ENCODE assay signal across 8 mouse cellular contexts in the genomic region with DNA sequence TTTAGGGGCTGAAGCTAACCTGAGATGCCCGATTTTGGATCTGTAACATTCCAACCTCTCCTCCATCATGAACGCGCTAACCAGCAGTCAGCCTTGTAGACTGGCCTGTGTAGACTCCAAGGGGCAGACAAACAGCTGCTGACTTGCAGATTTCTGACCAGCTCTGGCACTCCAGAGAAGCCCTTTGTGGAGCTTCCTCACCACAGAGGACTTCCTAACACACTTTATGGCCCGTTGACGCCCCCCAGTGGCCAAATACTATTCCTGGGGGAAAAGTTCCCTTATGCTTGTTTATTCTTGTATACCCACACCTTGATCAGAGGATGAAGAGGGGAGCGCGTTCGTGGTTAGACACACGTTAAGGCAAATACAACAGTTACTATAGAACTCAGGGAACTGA. TPM values are rescaled to one million over a fixed set of nuclear protein-coding genes. Genes with fewer than 3 reads are reported as not detected.
DNase-seq lines count a peak whose midpoint lies in the region; ATAC-seq and TF ChIP-seq lines count a peak whose summit lies in the region.

No protein-coding gene starts in this region.

- H3K36me3 ChIP-seq in midbrain, embryonic 14.5 days (ENCODE audit: control insufficient read depth, insufficient read depth, low read length): no peaks in the 10 kb centered on the region
- no peaks in the 10 kb centered on the region for H3K36me3 ChIP-seq in midbrain, embryonic 15.5 days (replicated peaks)
- H3K36me3 ChIP-seq in liver, embryonic 12.5 days: no peaks in the 10 kb centered on the region
- H3K36me3 ChIP-seq in forebrain, embryonic 12.5 days (replicated peaks): no peaks in the 10 kb centered on the region

- H3K27ac ChIP-seq in midbrain, embryonic 14.5 days (replicated peaks; ENCODE audit: low read depth, low read length): no peak overlapping the region
- H3K27ac ChIP-seq in midbrain, embryonic 15.5 days: no peak overlapping the region
- no peak overlapping the region for H3K27ac ChIP-seq in liver, embryonic 12.5 days
- no peak overlapping the region for H3K27ac ChIP-seq in forebrain, embryonic 12.5 days

- ATAC-seq in midbrain, embryonic 14.5 days (ENCODE audit: low FRiP score, low TSS enrichment): no peak
- ATAC-seq in midbrain, embryonic 15.5 days (replicated peaks): no peak
- ATAC-seq in Patski: peak; percentile 25
- peak; percentile 69; the same call in 1 of the 2 replicates for ATAC-seq in liver, embryonic 12.5 days
- no peak for ATAC-seq in forebrain, embryonic 12.5 days (ENCODE audit: low FRiP score)

- CTCF ChIA-PET in Patski (lab: Charles Lee): interaction anchor here (0.7 to 4.3 kb wide), 12 partner anchors 12 to 266 kb away, joined by 3 to 35 read pairs (median 3); no protein-coding TSS in a partner anchor

- no peak overlapping the region for H3K4me2 ChIP-seq in midbrain, embryonic 14.5 days (ENCODE audit: low read length)
- H3K4me2 ChIP-seq in midbrain, embryonic 15.5 days: no peak overlapping the region
- peak overlapping the region; percentile 21 for H3K4me2 ChIP-seq in liver, embryonic 12.5 days
- H3K4me2 ChIP-seq in forebrain, embryonic 12.5 days: no peak overlapping the region

- POLR2A ChIA-PET in Patski (lab: Charles Lee): no interaction called here

- no peak overlapping the region for H3K9ac ChIP-seq in midbrain, embryonic 14.5 days (replicated peaks; ENCODE audit: low read length)
- no peak overlapping the region for H3K9ac ChIP-seq in midbrain, embryonic 15.5 days
- H3K9ac ChIP-seq in liver, embryonic 12.5 days: no peak overlapping the region
- H3K9ac ChIP-seq in forebrain, embryonic 12.5 days: no peak overlapping the region

- TF ChIP-seq CTCF in Patski (IDR thresholded peaks at IDR 0.05): peak; percentile 79

- in situ Hi-C loops in Patski (cut with MboI; ENCODE audit: low pct_unique_long_range_greater_than_20kb): loop anchor here (10.0 kb wide), 1 partner anchor 54 kb away; no protein-coding TSS in a partner anchor

- peak; percentile 29 for DNase-seq in midbrain, embryonic 14.5 days
- DNase-seq in Patski (ENCODE audit: low read depth, low spot score): no peak
- DNase-seq in cerebellum, postnatal 36 days: peak; percentile 38 to 43
- DNase-seq in induced T-regulatory cell, adult 2 months (ENCODE audit: low read depth): peak; percentile 84
- DNase-seq in right cerebral cortex, adult 2 months (ENCODE audit: low spot score in 2 of 2): peak; percentile 31 to 33

- H3K27me3 ChIP-seq in midbrain, embryonic 14.5 days (ENCODE audit: control insufficient read depth, insufficient read depth, low read length): no peaks in the 10 kb centered on the region
- H3K27me3 ChIP-seq in midbrain, embryonic 15.5 days (replicated peaks): no peaks in the 10 kb centered on the region
- H3K27me3 ChIP-seq in Patski: no peaks in the 10 kb centered on the region
- H3K27me3 ChIP-seq in liver, embryonic 12.5 days (replicated peaks): no peaks in the 10 kb centered on the region
- H3K27me3 ChIP-seq in forebrain, embryonic 12.5 days: no peaks in the 10 kb centered on the region

- 72% methylated on average over 9 of the region's 9 CpGs for WGBS in midbrain, embryonic 14.5 days
- WGBS in midbrain, embryonic 15.5 days: 75% methylated on average over 9 of the region's 9 CpGs
- WGBS in liver, embryonic 12.5 days (ENCODE audit: insufficient replicate concordance): 31% methylated on average over 9 of the region's 9 CpGs
- 70% methylated on average over 9 of the region's 9 CpGs for WGBS in forebrain, embryonic 12.5 days

- no peaks in the 10 kb centered on the region for H3K4me1 ChIP-seq in midbrain, embryonic 14.5 days (ENCODE audit: control insufficient read depth, insufficient read depth, low read length)
- no peaks in the 10 kb centered on the region for H3K4me1 ChIP-seq in midbrain, embryonic 15.5 days
- H3K4me1 ChIP-seq in liver, embryonic 12.5 days: peaks cover 14% of the 10 kb centered on the region
- H3K4me1 ChIP-seq in forebrain, embryonic 12.5 days: 0 out of 2 replicates have a peak, but pooled peaks cover 3% of the 10 kb centered on the region

- H3K4me3 ChIP-seq in midbrain, embryonic 14.5 days (replicated peaks; ENCODE audit: low read depth, low read length): no peak overlapping the region
- no peak overlapping the region for H3K4me3 ChIP-seq in midbrain, embryonic 15.5 days
- H3K4me3 ChIP-seq in liver, embryonic 12.5 days: no peak overlapping the region
- no peak overlapping the region for H3K4me3 ChIP-seq in forebrain, embryonic 12.5 days (replicated peaks)

- H3K9me3 ChIP-seq in midbrain, embryonic 14.5 days (ENCODE audit: control insufficient read depth, low read length): no peaks in the 10 kb centered on the region
- no peaks in the 10 kb centered on the region for H3K9me3 ChIP-seq in midbrain, embryonic 15.5 days
- H3K9me3 ChIP-seq in liver, embryonic 12.5 days (replicated peaks): no peaks in the 10 kb centered on the region
- H3K9me3 ChIP-seq in forebrain, embryonic 12.5 days: no peaks in the 10 kb centered on the region

RNA-seq across cellular contexts. Expression of gene Rsbn1l, which starts 12.8 kb away (rescaled TPM):
- 5.7 and 6.6 TPM in 2 replicates for polyA plus RNA-seq in midbrain, embryonic 14.5 days (2014; fragmentation: Nextera tagmentation; extraction: Ambion mirVana)
- 4.6 TPM in 2 replicates for polyA plus RNA-seq in midbrain, embryonic 15.5 days (2015; fragmentation: Nextera tagmentation; extraction: Ambion mirVana)
- polyA plus RNA-seq in Patski (2021): 12.8 TPM
- 6.4 and 6.6 TPM in 2 replicates for polyA plus RNA-seq in liver, embryonic 12.5 days (2016; fragmentation: Nextera tagmentation; extraction: Ambion mirVana)
- polyA plus RNA-seq in forebrain, embryonic 12.5 days (2016; fragmentation: Nextera tagmentation; extraction: Ambion mirVana): 6.5 and 7.3 TPM in 2 replicates

Comparison
In these comparisons a context has a peak if more than half of its experiments do, and no peak if none do; other contexts are left out.
1. ATAC-seq: peak in Patski (single experiment) and liver, embryonic 12.5 days (single experiment); none in midbrain, embryonic 14.5 days (single experiment), midbrain, embryonic 15.5 days (single experiment) and forebrain, embryonic 12.5 days (single experiment).